Mouse (Mus musculus): ENCODE results near the gene 1700029H14Rik.

- TF ChIP-seq CTCF (conservative IDR thresholded peaks at IDR 0.05; ENCODE audit: low read length) (no peak), POU5F1 (IDR thresholded peaks at IDR 0.05; ENCODE audit: borderline replicate concordance, low read length) (no peak), NANOG (IDR thresholded peaks at IDR 0.05; ENCODE audit: borderline replicate concordance, low read length) (no peak)
Observed at GRCm38 (mm10) chr8:13601166-13601565, 38.9 kb upstream of the 1700029H14Rik start.

Measured in E14TG2a.4 (cell line).